Mouse (Mus musculus): ENCODE data around the gene Wfs1. TPM values are rescaled to one million over a fixed set of nuclear protein-coding genes. Genes with fewer than 3 reads are reported as not detected.
A peak's percentile ranks its signal among the peaks of the same experiment; 100 is the strongest.

The Wfs1 gene
- polyA plus RNA-seq, 1 experiment = 26.5 TPM

GRCm38 (mm10) chr5:36929376-36929775 is 59.6 kb downstream of the Wfs1 start:
- DNase-seq (ENCODE audit: low read depth) = no peak

GRCm38 (mm10) chr5:36928701-36929100 is 60.3 kb downstream of the Wfs1 start:
- DNase-seq (ENCODE audit: low read depth) = no peak

GRCm38 (mm10) chr5:36923826-36924700 is 64.9 kb downstream of the Wfs1 start:
- DNase-seq (ENCODE audit: low read depth) = no peak

- no peak for DNase-seq (ENCODE audit: low read depth)
Observed at GRCm38 (mm10) chr5:36922811-36923210, 66.2 kb downstream of the Wfs1 start.

- DNase-seq (ENCODE audit: low read depth) = no peak
Observed at GRCm38 (mm10) chr5:36921871-36922270, 67.1 kb downstream of the Wfs1 start.

GRCm38 (mm10) chr5:36920072-36920471 is 68.9 kb downstream of the Wfs1 start:
- no peak for DNase-seq (ENCODE audit: low read depth)

GRCm38 (mm10) chr5:36918016-36918415 is 71.0 kb downstream of the Wfs1 start:
- DNase-seq (ENCODE audit: low read depth) = peak; percentile 82

- DNase-seq (ENCODE audit: low read depth) = no peak
Observed at GRCm38 (mm10) chr5:36917245-36917644, 71.8 kb downstream of the Wfs1 start.

- DNase-seq (ENCODE audit: low read depth) = no peak
Observed at GRCm38 (mm10) chr5:36916581-36916980, 72.4 kb downstream of the Wfs1 start.

Other genes with a start within 250 kb of the Wfs1 start
- gene Bloc1s4, start 240.6 kb downstream of the Wfs1 start, polyA plus RNA-seq (2012; rRNA removed) = 21.7 and 24.5 TPM in 2 replicates
- gene Mrfap1, start 192.4 kb downstream of the Wfs1 start, polyA plus RNA-seq (2012; rRNA removed) = 102 and 163 TPM in 2 replicates
- gene Man2b2, start 158.6 kb downstream of the Wfs1 start, polyA plus RNA-seq (2012; rRNA removed) = 57.1 and 66.0 TPM in 2 replicates
- gene Ppp2r2c, start 120.7 kb downstream of the Wfs1 start, polyA plus RNA-seq (2012; rRNA removed) = 1.1 and 1.9 TPM in 2 replicates
- 0.28 and 0.46 TPM in 2 replicates for gene Gm1043, start 96.2 kb upstream of the Wfs1 start, polyA plus RNA-seq (2012; rRNA removed)

Measured in gonadal fat pad, adult 2 months (tissue).